Mouse (Mus musculus) embryonic facial prominence, embryonic 10.5 days (tissue): ENCODE results near the gene Qrfpr. TPM values are rescaled to one million over a fixed set of nuclear protein-coding genes. Genes with fewer than 3 reads are reported as not detected.

Source experiments
- DNase-seq: peaks from one replicate; pipeline ENCODE4 v3.0.0-alpha.2; 2017; ENCODE audit warnings: low spot score
- H3K27ac ChIP-seq: fragments of 300-500 bp; sonication (generic); replicated peaks from 2 replicates; pipeline ENCODE4 v1.5.1; 2016; ENCODE audit warnings: mild to moderate bottlenecking
- H3K27me3 ChIP-seq: fragments of 300-500 bp; sonication (generic); replicated peaks from 2 replicates; pipeline ENCODE4 v1.6.1; 2016; ENCODE audit warnings: low read depth, mild to moderate bottlenecking; ENCODE audit not compliant: poor library complexity, severe bottlenecking
- H3K36me3 ChIP-seq: fragments of 300-500 bp; sonication (generic); replicated peaks from 2 replicates; pipeline ENCODE4 v1.6.1; 2016; ENCODE audit warnings: mild to moderate bottlenecking, moderate library complexity
- H3K4me1 ChIP-seq: fragments of 300-500 bp; sonication (generic); 2 replicates; pipeline ENCODE4 v1.6.1; 2016
- H3K4me3 ChIP-seq: fragments of 300-500 bp; sonication (generic); 2 replicates; pipeline ENCODE4 v1.5.1; 2016; ENCODE audit warnings: mild to moderate bottlenecking, moderate library complexity
- H3K9me3 ChIP-seq: fragments of 300-500 bp; sonication (generic); 2 replicates; pipeline ENCODE4 v1.6.1; 2016; ENCODE audit warnings: mild to moderate bottlenecking
- WGBS: fragments of 180-500 bp; shearing (Covaris S2); methylation state at CpG from one replicate; pipeline ENCODE4 v1.1.7; 2016; 5-methylcytosine and 5-hydroxymethylcytosine counted together
- polyA plus RNA-seq: library from polyadenylated mRNA; unstranded; fragments of >200 nt; fragmentation: Nextera tagmentation; extraction: Ambion mirVana; gene quantifications from 2 replicates; pipeline ENCODE4 v1.2.1, GENCODE M21; 2016

Qrfpr gene
- polyA plus RNA-seq, 1 experiment from 2014 or later = not detected

GRCm38 (mm10) chr3:36137560-36137959, 84.6 kb downstream of the Qrfpr start:
- DNase-seq = no peak
- 58% methylated on average over 2 of the region's 2 CpGs for WGBS
- no peaks in the 10 kb centered on the region for H3K27me3 ChIP-seq
- H3K4me1 ChIP-seq = no peaks in the 10 kb centered on the region
- H3K27ac ChIP-seq = no peak overlapping the region
- H3K9me3 ChIP-seq = peaks cover 2% of the 10 kb centered on the region; the same call in 1 of the 2 replicates
- no peak overlapping the region for H3K4me3 ChIP-seq
- no peaks in the 10 kb centered on the region for H3K36me3 ChIP-seq

GRCm38 (mm10) chr3:36136152-36136551, 86.0 kb downstream of the Qrfpr start:
- no peak overlapping the region for H3K27ac ChIP-seq
- H3K9me3 ChIP-seq = no peaks in the 10 kb centered on the region; the same call in 1 of the 2 replicates
- no peaks in the 10 kb centered on the region for H3K36me3 ChIP-seq
- no peaks in the 10 kb centered on the region for H3K27me3 ChIP-seq
- H3K4me1 ChIP-seq = no peaks in the 10 kb centered on the region
- H3K4me3 ChIP-seq = no peak overlapping the region
- DNase-seq = no peak

Other genes with a start within 250 kb of the Qrfpr start
- gene Mccc1, start 221.6 kb downstream of the Qrfpr start, polyA plus RNA-seq = 37.0 and 42.2 TPM in 2 replicates
- gene Ccdc144b, start 168.8 kb downstream of the Qrfpr start, polyA plus RNA-seq = not detected in 2 replicates
- gene Acad9, start 156.3 kb downstream of the Qrfpr start, polyA plus RNA-seq = 97.7 and 98.3 TPM in 2 replicates
- gene D3Ertd254e, start 71.3 kb downstream of the Qrfpr start, polyA plus RNA-seq = 8.2 and 9.7 TPM in 2 replicates